Mouse (Mus musculus) megakaryocyte, embryonic 14.5 days (primary cell): Measurements from ENCODE around the gene Slc44a2. TPM values are rescaled to one million over a fixed set of nuclear protein-coding genes. Genes with fewer than 3 reads are reported as not detected.
A peak's percentile ranks its signal among the peaks of the same experiment; 100 is the strongest.
"Not testable (repeated sequence)": the region's sequence is repeated elsewhere in the genome, so short reads cannot be mapped to it uniquely, and the experiment has no call there.

Experiments used
- H3K27me3 ChIP-seq: replicated peaks from 2 replicates; pipeline ENCODE3; 2012; ENCODE audit warnings: inconsistent platforms
- H3K36me3 ChIP-seq: replicated peaks from 2 replicates; pipeline ENCODE3; 2012; ENCODE audit warnings: low read length, inconsistent platforms, mixed read lengths
- H3K4me1 ChIP-seq: 2 replicates; pipeline ENCODE4 v1.6.1; 2012; ENCODE audit warnings: inconsistent platforms
- H3K4me3 ChIP-seq: replicated peaks from 2 replicates; pipeline ENCODE3; 2012; ENCODE audit warnings: moderate library complexity, mild to moderate bottlenecking, inconsistent platforms
- H3K9me3 ChIP-seq: 2 replicates; pipeline ENCODE4 v1.6.1; 2012; ENCODE audit warnings: inconsistent platforms
- FLI1 ChIP-seq: IDR thresholded peaks from 2 replicates; pipeline ENCODE4 v1.6.1; 2012; ENCODE audit warnings: low read length, inconsistent platforms, mixed read lengths
- GATA1 ChIP-seq: IDR thresholded peaks from 3 replicates; pipeline ENCODE4 v1.6.1; 2012; ENCODE audit warnings: mixed read lengths, low read length, inconsistent platforms, borderline replicate concordance
- polyA plus RNA-seq: library from polyadenylated mRNA; stranded (reverse); fragments of >175 nt; gene quantifications from 2 replicates; pipeline ENCODE4 v1.2.3, GENCODE M21; 2012; ENCODE audit warnings: low replicate concordance; ENCODE audit not compliant: insufficient read depth

Gene Slc44a2
- polyA plus RNA-seq, 1 experiment = 61.6 TPM

DNA sequence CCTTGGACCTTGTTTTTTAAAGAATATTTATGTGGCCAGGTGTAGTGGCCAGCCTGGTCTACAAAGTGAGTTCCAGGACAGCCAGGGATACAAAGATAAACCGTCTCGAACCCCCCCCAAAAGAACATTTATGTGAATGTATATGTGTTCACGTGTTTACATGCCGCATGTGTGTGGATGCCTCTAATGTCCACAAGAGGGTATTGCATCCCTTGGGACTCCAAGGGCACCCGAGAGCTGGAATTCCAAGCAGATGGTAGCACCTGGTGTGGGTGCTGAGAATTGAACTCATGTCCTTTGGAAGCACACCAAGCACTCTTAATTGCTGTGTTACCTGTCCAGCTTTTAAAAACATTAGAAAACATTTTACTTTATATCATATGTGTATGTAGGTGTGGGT is 36.9 kb upstream of the Slc44a2 start:
- no peak overlapping the region for H3K4me3 ChIP-seq
- peaks cover 78% of the 10 kb centered on the region for H3K36me3 ChIP-seq
- no peaks in the 10 kb centered on the region for H3K27me3 ChIP-seq
- peaks cover 66% of the 10 kb centered on the region for H3K4me1 ChIP-seq
- TF ChIP-seq FLI1 (no peak), GATA1 (no peak)
- H3K9me3 ChIP-seq = no peaks in the 10 kb centered on the region

DNA sequence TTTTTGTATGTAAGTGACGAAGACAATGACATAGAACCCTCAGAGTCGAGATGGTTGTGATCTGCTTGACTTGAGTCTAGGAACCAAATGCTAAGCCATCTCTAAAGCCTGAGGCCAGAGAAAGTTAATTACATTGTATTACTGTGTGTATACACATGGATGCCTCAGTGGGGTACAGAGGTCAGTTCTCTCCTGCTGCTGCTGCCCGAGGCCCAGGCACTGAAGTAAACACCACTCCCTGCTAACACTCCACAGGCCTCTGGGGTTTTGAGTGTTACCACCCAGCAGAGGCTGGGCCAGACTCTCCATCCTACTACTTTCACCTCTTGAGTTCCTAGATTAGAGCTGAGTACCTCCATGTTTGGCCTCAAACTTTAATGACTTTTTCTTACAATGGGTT is 36.5 kb upstream of the Slc44a2 start:
- peaks cover 66% of the 10 kb centered on the region for H3K4me1 ChIP-seq
- H3K36me3 ChIP-seq = peaks cover 78% of the 10 kb centered on the region
- no peaks in the 10 kb centered on the region for H3K27me3 ChIP-seq
- no peak for TF ChIP-seq GATA1
- TF ChIP-seq FLI1 = no peak
- no peaks in the 10 kb centered on the region for H3K9me3 ChIP-seq
- no peak overlapping the region for H3K4me3 ChIP-seq

DNA sequence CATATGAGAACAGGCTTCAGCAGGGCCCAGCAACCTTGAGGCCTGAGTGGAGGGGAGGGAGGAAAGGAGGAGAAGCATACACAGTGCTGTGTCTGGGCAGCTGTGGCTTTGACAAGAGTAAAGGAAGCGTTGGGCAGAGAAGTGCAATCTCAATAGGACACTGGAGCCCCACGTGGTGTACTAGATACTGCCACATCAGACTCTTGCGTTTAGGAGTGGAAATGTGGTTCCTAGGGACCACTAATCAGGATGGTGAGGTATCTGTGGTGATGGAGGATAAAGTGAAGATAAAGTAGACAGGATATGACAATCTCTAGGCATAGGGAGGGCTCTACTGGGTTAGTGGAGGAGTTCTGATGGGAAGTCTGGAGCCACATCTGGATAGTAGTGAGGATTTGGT is 33.7 kb upstream of the Slc44a2 start:
- no peaks in the 10 kb centered on the region for H3K27me3 ChIP-seq
- H3K9me3 ChIP-seq = no peaks in the 10 kb centered on the region
- H3K36me3 ChIP-seq = peaks cover 56% of the 10 kb centered on the region
- TF ChIP-seq FLI1 = no peak
- no peak; the same call in 2 of the 3 replicates for TF ChIP-seq GATA1
- peaks cover 56% of the 10 kb centered on the region for H3K4me1 ChIP-seq
- peak overlapping the region; percentile 96 for H3K4me3 ChIP-seq

DNA sequence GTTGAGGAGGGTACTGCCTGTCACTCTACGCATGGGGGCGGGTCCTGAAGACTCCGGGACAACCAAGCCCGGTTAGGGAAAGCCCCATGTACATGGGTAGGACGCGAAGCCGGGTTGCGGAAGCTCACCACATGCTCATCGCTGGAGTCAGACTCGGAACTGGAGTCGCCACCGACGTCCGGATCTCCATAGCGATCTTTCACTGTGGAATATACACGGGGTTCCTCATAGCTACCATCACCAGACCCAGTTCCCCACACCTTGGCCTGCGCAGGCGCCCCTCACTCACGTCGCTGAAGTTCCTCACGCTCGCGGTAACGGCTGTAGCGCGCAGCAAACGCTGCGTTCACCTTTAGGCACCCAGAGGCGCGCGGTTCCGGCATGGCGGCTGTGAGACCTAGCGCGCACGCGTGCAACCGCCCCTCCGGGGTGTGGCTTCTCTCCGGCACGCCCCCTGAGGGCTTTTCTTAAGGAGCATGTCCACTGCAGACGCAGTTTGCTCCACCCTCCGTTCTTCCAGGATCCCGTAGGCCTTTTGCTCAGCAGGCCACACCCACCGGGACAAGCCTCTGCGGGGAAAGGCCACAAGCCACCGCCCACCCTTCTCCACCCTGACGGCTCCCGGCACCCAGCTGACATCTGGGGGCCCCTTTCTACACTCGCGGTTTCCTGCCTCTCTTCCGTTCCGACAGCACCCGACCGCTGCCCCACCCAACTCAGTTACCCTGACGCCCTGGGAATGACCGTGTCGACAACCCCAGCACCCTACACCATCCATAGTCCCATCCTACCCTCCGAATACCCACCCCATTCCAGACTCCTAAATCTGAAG is 32.7 kb upstream of the Slc44a2 start, which contains the start of gene Kri1:
Gene Kri1 (minus strand): TSS at position 399 of the 832 bp plus-strand sequence.
- H3K9me3 ChIP-seq = no peaks in the 10 kb centered on the region
- H3K36me3 ChIP-seq = peaks cover 47% of the 10 kb centered on the region
- peaks cover 59% of the 10 kb centered on the region for H3K4me1 ChIP-seq
- TF ChIP-seq FLI1 (peak; percentile 74; the same call in 1 of the 2 replicates), GATA1 (no peak)
- H3K27me3 ChIP-seq = no peaks in the 10 kb centered on the region
- peak within 1 kb of the TSS; percentile 96 for H3K4me3 ChIP-seq

DNA sequence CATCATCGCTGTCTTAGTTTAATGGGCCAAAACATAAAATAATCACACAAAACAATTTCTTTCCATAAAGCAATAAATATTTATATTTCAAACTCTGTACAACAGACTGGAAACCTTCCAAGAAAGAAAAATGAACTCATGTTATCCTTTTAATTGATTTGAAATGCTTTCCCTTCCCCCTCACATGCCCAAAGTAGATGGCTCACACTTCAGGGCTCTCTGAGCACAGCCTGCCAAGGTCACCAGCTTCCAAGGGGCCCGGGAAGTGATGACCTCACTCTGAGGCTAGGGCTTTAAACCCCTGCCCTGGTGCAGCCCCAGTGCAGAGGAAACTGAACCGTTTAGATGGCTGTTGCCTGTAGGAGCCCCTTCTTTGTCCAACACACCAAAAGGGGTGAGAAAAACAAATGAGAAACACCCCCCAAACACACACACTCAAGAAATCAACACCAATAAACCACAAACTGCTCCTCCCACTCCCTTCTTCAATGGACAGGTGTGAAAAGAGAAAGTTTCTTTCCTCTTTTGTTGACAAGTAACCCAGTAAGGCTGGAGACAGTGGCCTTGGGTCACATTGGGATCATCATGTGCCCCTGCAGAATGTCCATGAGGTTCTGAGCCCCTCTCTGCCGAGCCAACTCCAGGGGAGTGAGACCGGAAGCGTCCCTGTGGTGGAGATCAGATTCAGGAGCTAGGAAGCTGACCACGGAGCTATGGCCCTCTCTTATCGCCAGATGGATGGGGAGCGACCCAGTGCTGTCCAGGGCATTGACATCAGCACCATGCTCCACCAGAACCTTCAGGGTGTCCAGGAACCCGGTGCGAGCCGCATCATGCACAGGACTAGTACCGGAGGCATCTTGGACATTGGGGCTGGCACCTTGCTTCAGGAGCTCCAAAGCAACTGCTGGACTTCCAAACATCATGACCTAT is 31.8 kb upstream of the Slc44a2 start:
- H3K9me3 ChIP-seq = no peaks in the 10 kb centered on the region
- TF ChIP-seq FLI1 = no peak
- no peak for TF ChIP-seq GATA1
- peaks cover 40% of the 10 kb centered on the region for H3K36me3 ChIP-seq
- peaks cover 56% of the 10 kb centered on the region for H3K4me1 ChIP-seq
- H3K4me3 ChIP-seq = peak overlapping the region; percentile 96
- no peaks in the 10 kb centered on the region for H3K27me3 ChIP-seq

DNA sequence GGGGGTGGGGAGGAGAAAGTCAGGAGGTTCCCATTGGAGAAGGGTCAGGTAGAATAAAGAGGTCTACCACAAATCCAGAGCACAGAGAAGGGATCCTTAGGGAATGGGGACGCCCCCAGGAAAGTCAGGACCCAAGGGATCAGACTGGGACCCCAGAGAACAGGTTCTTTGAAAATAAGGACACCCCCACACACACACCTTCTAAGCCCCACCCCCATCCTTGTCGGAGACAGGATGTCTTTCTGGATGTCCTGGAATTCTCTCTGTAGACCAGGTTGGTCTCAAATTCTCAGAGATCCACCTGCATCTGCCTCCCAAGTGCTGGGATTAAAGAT is 31.2 kb upstream of the Slc44a2 start:
- Histone ChIP-seq H3K9me3 (no peaks in the 10 kb centered on the region), H3K4me1 (peaks cover 49% of the 10 kb centered on the region), H3K27me3 (no peaks in the 10 kb centered on the region), H3K4me3 (peak overlapping the region; percentile 96), H3K36me3 (peaks cover 33% of the 10 kb centered on the region)
- TF ChIP-seq FLI1 (no peak), GATA1 (no peak)

DNA sequence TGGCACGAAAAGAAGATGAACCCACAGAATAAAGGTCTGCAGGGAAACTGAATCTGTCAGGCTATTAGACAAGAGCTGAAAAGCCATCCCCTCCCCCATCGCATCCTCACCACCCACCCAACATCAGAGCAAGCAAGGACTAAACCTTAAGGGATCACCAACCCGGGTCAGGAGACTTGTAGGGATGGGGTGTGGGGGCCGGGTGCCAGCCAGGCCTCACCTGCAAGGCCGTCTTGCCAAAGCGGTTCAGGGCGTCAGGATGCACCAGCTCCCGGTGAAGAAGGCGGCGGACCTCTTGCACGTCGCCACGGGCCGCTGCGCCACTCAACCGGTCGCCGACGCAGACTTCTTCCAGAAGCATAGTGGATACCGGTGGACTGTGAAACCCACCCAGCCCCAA is 29.9 kb upstream of the Slc44a2 start:
- Histone ChIP-seq H3K4me1 (peaks cover 43% of the 10 kb centered on the region), H3K36me3 (peaks cover 21% of the 10 kb centered on the region), H3K27me3 (no peaks in the 10 kb centered on the region), H3K4me3 (peak overlapping the region; percentile 96), H3K9me3 (no peaks in the 10 kb centered on the region)
- TF ChIP-seq FLI1 (no peak), GATA1 (no peak)

DNA sequence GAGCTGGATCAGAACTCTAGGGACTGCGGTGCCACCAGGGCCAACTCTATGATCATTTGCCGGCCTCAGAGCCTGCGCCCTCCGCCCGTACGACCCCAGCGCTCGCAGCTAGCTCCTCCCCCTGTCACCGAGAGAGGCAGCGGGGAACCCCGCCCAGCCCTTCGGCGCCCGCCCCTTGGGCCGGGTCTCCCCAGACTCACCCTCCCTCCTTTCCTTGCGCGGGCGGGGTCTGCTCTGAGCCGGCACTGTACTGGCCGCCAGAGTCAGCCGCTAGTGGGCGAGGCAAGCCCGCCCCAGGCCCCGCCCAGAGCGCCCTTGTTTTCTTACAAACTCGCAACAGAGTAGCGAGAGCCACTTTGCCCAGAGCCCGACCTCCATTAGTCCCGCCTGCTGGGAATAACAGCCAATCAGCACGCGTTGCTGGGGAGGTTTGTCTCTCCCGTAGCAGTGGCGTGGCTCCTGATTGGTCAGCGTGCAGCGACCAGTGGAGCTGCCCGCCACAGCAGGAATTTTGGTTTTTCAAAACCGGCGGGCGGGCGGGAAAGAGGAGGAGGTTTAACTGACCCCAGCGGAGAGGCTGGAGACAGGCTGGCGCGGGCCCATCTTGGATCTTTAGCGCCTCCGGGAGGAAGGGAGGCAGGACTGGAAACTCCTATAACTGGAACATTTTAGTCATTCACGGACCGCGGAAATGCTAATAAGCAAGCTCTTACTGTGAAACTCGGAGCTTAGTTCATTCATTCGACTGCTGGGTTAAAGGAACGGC is 29.3 kb upstream of the Slc44a2 start, which contains the start of gene Cdkn2d:
Gene Cdkn2d (minus strand): TSS at position 386 of the 766 bp plus-strand sequence.
- Histone ChIP-seq H3K4me3 (peak within 1 kb of the TSS; percentile 96), H3K27me3 (no peaks in the 10 kb centered on the region), H3K9me3 (no peaks in the 10 kb centered on the region), H3K4me1 (peaks cover 37% of the 10 kb centered on the region), H3K36me3 (peaks cover 16% of the 10 kb centered on the region)
- TF ChIP-seq FLI1 = peak; percentile 41; the same call in 1 of the 2 replicates
- no peak for TF ChIP-seq GATA1

DNA sequence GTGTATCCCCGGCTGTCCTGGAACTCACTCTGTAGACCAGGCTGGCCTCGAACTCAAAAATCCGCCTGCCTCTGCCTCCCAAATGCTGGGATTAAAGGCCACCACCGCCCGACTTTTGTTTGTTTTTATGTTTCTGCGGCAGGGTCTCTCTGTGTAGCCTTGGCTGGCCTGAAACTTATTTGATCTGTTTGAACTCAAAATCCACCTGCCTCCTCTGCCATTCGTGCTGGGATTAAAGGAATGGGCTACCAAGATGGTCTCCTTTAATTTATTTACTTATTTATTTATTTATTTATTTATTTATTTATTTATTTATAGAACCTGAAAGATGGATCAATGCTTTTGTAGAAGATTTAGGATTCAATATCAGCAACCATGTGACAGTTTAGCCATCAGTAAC is 28.6 kb upstream of the Slc44a2 start:
- Histone ChIP-seq H3K4me1 (peaks cover 36% of the 10 kb centered on the region), H3K4me3 (peak overlapping the region; percentile 96), H3K36me3 (peaks cover 11% of the 10 kb centered on the region)
- not testable (repeated sequence) for H3K9me3 ChIP-seq, H3K27me3 ChIP-seq
